Mouse (Mus musculus) stomach, postnatal 0 days (tissue): ENCODE data around the gene Crim1. TPM values are rescaled to one million over a fixed set of nuclear protein-coding genes. Genes with fewer than 3 reads are reported as not detected.

Experiments
- ATAC-seq: fragments of 200-750 bp; cut with Nextera tagmentation; 2 replicates; pipeline ENCODE4 v1.8.0; 2017; ENCODE audit not compliant: low FRiP score, low TSS enrichment
- DNase-seq: peaks from one replicate; pipeline ENCODE4 v3.0.0-alpha.2; 2016; ENCODE audit warnings: low spot score
- H3K27ac ChIP-seq: fragments of 300-500 bp; sonication (generic); replicated peaks from 2 replicates; pipeline ENCODE4 v1.5.1; 2014; ENCODE audit warnings: mild to moderate bottlenecking, control low read depth
- H3K27me3 ChIP-seq: fragments of 300-500 bp; sonication (generic); 2 replicates; pipeline ENCODE4 v1.6.1; 2014; ENCODE audit warnings: low read length; ENCODE audit not compliant: control insufficient read depth, insufficient read depth
- H3K36me3 ChIP-seq: fragments of 300-500 bp; sonication (generic); 2 replicates; pipeline ENCODE4 v1.6.1; 2014; ENCODE audit warnings: low read length, mixed read lengths; ENCODE audit not compliant: control insufficient read depth, insufficient read depth
- H3K4me1 ChIP-seq: fragments of 300-500 bp; sonication (generic); replicated peaks from 2 replicates; pipeline ENCODE4 v1.6.1; 2014; ENCODE audit warnings: antibody characterized with exemption; ENCODE audit not compliant: control insufficient read depth, insufficient read depth
- H3K4me2 ChIP-seq: fragments of 300-500 bp; sonication (generic); replicated peaks from 2 replicates; pipeline ENCODE4 v1.6.1; 2014; ENCODE audit warnings: low read depth, mild to moderate bottlenecking, control low read depth, moderate library complexity
- H3K4me3 ChIP-seq: fragments of 300-500 bp; sonication (generic); 2 replicates; pipeline ENCODE4 v1.5.1; 2014; ENCODE audit warnings: low read depth, low read length, control low read depth
- H3K9ac ChIP-seq: fragments of 300-500 bp; sonication (generic); 2 replicates; pipeline ENCODE4 v1.6.1; 2014; ENCODE audit warnings: mild to moderate bottlenecking, low read length, control low read depth, mixed read lengths
- H3K9me3 ChIP-seq: fragments of 300-500 bp; sonication (generic); 2 replicates; pipeline ENCODE4 v1.6.1; 2016; ENCODE audit warnings: low read length; ENCODE audit not compliant: control insufficient read depth
- CTCF ChIP-seq: IDR thresholded peaks from 2 replicates; pipeline ENCODE4 v1.5.1; 2016; ENCODE audit warnings: antibody characterized with exemption, low read depth, mild to moderate bottlenecking, moderate library complexity
- EP300 ChIP-seq: optimal IDR thresholded peaks from 2 replicates; pipeline ENCODE3; 2016; ENCODE audit warnings: antibody characterized with exemption
- whole genome bisulfite sequencing: fragments of 180-500 bp; shearing (Covaris S2); extraction: QIAGEN DNeasy Blood & Tissue Kit; methylation state at CpG from one replicate; pipeline ENCODE4 v1.1.7; 2014; 5-methylcytosine and 5-hydroxymethylcytosine counted together
- polyA plus RNA-seq: library from polyadenylated mRNA; unstranded; fragments of >200 nt; fragmentation: Nextera tagmentation; extraction: Ambion mirVana; gene quantifications from 2 replicates; pipeline ENCODE4 v1.2.1, GENCODE M21; 2015

The Crim1 gene
- polyA plus RNA-seq, 1 experiment from 2014 or later, result 5.1 TPM

DNA sequence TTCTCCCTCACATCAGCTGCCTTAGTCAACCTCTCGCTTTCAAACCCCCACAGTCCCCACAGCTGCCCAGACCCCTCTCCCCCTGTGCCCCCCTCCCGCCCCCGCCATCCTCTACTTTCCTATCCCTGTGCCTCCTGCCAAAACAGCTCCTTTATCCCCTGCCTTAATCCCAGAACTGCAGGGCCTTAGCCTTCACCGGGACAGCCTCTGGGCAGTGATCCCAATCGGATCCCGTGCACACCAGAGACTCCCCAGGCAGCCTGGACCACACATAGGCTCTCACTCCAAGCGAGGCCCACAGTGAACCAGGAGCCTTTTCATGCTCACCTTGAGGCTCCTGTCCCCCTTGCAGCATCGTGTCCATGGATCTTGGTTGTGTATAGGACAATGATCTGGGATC, 168.4 kb downstream of the Crim1 start:
- TF ChIP-seq EP300 (no peak), CTCF (no peak)
- no peak overlapping the region for H3K4me3 ChIP-seq
- H3K9me3 ChIP-seq, result no peaks in the 10 kb centered on the region
- DNase-seq (no peak), ATAC-seq (no peak)
- no peaks in the 10 kb centered on the region for H3K4me1 ChIP-seq
- WGBS, result 64% methylated on average over 8 of the region's 8 CpGs
- H3K27me3 ChIP-seq, result no peaks in the 10 kb centered on the region
- peaks cover 7% of the 10 kb centered on the region for H3K36me3 ChIP-seq
- H3K27ac ChIP-seq, result no peak overlapping the region
- H3K9ac ChIP-seq, result no peak overlapping the region
- no peak overlapping the region for H3K4me2 ChIP-seq

DNA sequence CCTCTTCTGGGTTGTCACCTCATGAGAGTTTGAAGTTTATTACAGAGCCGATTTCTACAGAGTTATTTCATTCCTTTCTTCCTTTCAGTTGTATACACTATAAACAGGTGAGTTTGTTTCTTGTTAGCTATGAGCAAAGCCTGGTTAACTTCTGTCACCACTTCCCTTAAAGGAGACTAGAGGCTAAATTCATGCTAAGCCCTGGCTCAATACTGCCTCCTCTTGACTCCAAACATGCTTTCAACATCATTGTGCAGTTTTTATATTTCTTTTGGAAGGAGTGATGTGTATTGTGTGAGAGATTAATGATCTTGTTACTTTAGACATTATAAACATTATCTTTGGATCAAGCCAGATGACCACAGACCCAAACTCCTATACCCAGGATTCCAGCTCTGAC, 170.4 kb downstream of the Crim1 start:
- peaks cover 11% of the 10 kb centered on the region for H3K36me3 ChIP-seq
- no peaks in the 10 kb centered on the region for H3K4me1 ChIP-seq
- H3K27ac ChIP-seq, result no peak overlapping the region
- TF ChIP-seq EP300 (no peak), CTCF (peak; percentile 70)
- DNase-seq (no peak), ATAC-seq (no peak)
- no peak overlapping the region for H3K4me3 ChIP-seq
- H3K27me3 ChIP-seq, result no peaks in the 10 kb centered on the region
- H3K4me2 ChIP-seq, result no peak overlapping the region
- no peaks in the 10 kb centered on the region for H3K9me3 ChIP-seq
- 75% methylated on average over 1 of the region's 1 CpGs for WGBS
- no peak overlapping the region for H3K9ac ChIP-seq

DNA sequence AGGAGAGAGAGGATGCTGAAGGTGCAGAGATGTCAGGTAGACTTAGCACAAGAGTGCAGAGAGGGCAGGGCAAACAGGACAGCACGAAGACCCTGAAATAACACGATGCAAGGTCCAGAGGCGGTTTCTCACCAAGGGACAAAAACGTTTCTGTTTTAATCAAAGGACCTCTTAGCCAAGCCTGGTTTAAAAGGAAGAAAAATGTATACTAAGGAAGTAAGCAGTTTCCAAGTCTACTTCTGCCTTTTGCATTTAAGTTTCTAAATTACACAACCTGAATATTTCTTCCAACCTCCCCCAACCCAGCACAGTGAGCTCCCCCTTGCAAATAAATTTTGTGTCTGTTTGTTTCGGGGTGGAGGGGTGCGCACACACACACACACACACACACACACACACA, 173.1 kb downstream of the Crim1 start:
- H3K4me3 ChIP-seq, result no peak overlapping the region
- no peak overlapping the region for H3K9ac ChIP-seq
- H3K9me3 ChIP-seq, result no peaks in the 10 kb centered on the region
- no peak for DNase-seq
- no peak for ATAC-seq
- H3K27ac ChIP-seq, result no peak overlapping the region
- no peaks in the 10 kb centered on the region for H3K4me1 ChIP-seq
- H3K27me3 ChIP-seq, result no peaks in the 10 kb centered on the region
- H3K36me3 ChIP-seq, result peaks cover 11% of the 10 kb centered on the region
- WGBS, result 83% methylated on average over 6 of the region's 6 CpGs
- no peak overlapping the region for H3K4me2 ChIP-seq
- TF ChIP-seq CTCF (no peak), EP300 (no peak)

DNA sequence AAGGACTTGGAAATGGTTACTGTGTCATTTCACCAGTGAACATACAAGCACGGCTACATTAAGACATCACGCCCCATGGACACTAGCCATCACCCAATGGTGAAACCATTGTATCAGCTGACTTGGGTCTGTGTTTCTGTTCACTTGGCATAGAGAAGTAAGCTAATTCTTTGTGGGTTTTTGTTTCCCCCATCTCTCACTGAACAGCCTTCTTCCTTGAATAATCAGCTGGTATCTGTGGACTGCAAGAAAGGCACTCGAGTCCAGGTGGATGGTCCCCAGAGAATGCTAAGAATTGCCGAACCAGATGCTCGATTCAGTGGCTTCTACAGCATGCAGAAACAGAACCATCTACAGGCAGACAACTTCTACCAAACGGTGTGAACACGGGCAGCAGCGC, 173.8 kb downstream of the Crim1 start:
- Histone ChIP-seq H3K4me2 (no peak overlapping the region), H3K27me3 (no peaks in the 10 kb centered on the region), H3K4me3 (no peak overlapping the region), H3K27ac (no peak overlapping the region), H3K9ac (no peak overlapping the region), H3K4me1 (no peaks in the 10 kb centered on the region), H3K36me3 (peaks cover 11% of the 10 kb centered on the region), H3K9me3 (no peaks in the 10 kb centered on the region)
- DNase-seq, result no peak
- no peak for ATAC-seq
- WGBS, result 90% methylated on average over 8 of the region's 8 CpGs
- no peak for TF ChIP-seq EP300

DNA sequence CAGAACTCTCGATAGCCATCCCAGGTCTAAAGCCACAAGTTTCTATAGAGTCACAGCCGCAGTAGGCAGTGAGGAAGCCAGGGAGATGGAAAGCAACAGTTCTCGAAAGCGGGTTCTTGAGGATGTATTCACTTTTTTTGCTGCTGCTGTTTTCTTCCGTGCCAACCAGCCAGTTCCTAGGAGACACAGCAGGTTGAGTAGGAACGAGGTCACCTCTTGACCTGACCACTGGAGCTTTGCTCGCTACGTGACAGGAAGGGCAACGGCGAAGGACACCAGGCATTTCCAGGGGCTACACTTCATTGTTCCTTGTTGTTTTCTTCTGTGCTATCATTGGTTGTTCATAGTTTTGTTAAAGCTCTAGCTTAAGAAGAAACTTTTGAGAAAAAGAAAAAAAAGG, 174.7 kb downstream of the Crim1 start:
- H3K36me3 ChIP-seq, result peaks cover 8% of the 10 kb centered on the region
- H3K9me3 ChIP-seq, result no peaks in the 10 kb centered on the region
- H3K27ac ChIP-seq, result no peak overlapping the region
- no peak overlapping the region for H3K4me3 ChIP-seq
- TF ChIP-seq EP300, result no peak
- no peak for TF ChIP-seq CTCF
- H3K27me3 ChIP-seq, result no peaks in the 10 kb centered on the region
- H3K4me2 ChIP-seq, result no peak overlapping the region
- DNase-seq, result no peak
- WGBS, result 76% methylated on average over 10 of the region's 10 CpGs
- ATAC-seq, result no peak
- no peak overlapping the region for H3K9ac ChIP-seq
- H3K4me1 ChIP-seq, result no peaks in the 10 kb centered on the region

DNA sequence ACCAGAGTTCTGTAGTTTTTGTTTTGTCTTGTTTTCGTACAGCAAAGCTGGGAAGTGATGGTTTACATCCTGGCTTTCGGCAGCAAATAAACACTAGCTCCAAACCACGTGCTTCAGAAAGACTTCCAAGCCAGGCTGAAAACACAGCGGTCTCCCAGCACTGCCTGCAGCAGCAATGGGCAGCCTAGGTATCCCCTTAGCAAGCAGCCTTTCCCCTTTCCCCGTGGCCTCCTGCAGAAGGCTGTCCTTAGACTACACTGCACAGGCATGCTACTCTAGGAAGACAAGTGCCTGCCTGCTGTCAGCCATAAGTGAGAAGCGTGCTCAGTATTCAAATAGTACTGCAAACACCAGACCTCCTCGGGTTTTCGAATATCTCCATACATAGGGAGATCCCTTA, 176.5 kb downstream of the Crim1 start:
- no peak overlapping the region for H3K27ac ChIP-seq
- peak; percentile 12 for DNase-seq
- H3K4me2 ChIP-seq, result no peak overlapping the region
- no peak overlapping the region for H3K4me3 ChIP-seq
- no peaks in the 10 kb centered on the region for H3K9me3 ChIP-seq
- WGBS, result 48% methylated on average over 8 of the region's 8 CpGs
- ATAC-seq, result no peak
- peaks cover 9% of the 10 kb centered on the region for H3K36me3 ChIP-seq
- H3K4me1 ChIP-seq, result no peaks in the 10 kb centered on the region
- TF ChIP-seq EP300 (no peak), CTCF (no peak)
- no peak overlapping the region for H3K9ac ChIP-seq
- H3K27me3 ChIP-seq, result no peaks in the 10 kb centered on the region
